Mouse (Mus musculus): ENCODE results near the gene Lars2. TPM values are rescaled to one million over a fixed set of nuclear protein-coding genes. Genes with fewer than 3 reads are reported as not detected.

Lars2 gene
- total RNA-seq, 4 experiments from 2014 or later, result 34.5 to 140 (median 60.6) TPM

- no peak for DNase-seq (ENCODE audit: low spot score)
These were observed 108.8 kb downstream of the Lars2 start for GRCm38 (mm10) chr9:123475569-123475968.

- DNase-seq (ENCODE audit: low spot score), result no peak
These were observed 111.4 kb downstream of the Lars2 start for GRCm38 (mm10) chr9:123478031-123478585.

GRCm38 (mm10) chr9:123478586-123479195 lies 112.0 kb downstream of the Lars2 start, which contains the start of gene Limd1:
Gene Limd1, plus strand, starts transcription at chr9:123478706.
- DNase-seq (ENCODE audit: low spot score), result peak; percentile 67

- no peak for DNase-seq (ENCODE audit: low spot score)
These were observed 112.5 kb downstream of the Lars2 start for GRCm38 (mm10) chr9:123479196-123479669.

GRCm38 (mm10) chr9:123479876-123480252 lies 113.1 kb downstream of the Lars2 start:
- DNase-seq (ENCODE audit: low spot score), result no peak

- DNase-seq (ENCODE audit: low spot score), result no peak
These were observed 113.7 kb downstream of the Lars2 start for GRCm38 (mm10) chr9:123480253-123480921.

- no peak for DNase-seq (ENCODE audit: low spot score)
These were observed 114.4 kb downstream of the Lars2 start for GRCm38 (mm10) chr9:123481136-123481535.

GRCm38 (mm10) chr9:123483598-123483997 lies 116.9 kb downstream of the Lars2 start:
- no peak for DNase-seq (ENCODE audit: low spot score)

- no peak for DNase-seq (ENCODE audit: low spot score)
These were observed 118.1 kb downstream of the Lars2 start for GRCm38 (mm10) chr9:123484830-123485229.

GRCm38 (mm10) chr9:123485561-123485960 lies 118.8 kb downstream of the Lars2 start:
- no peak for DNase-seq (ENCODE audit: low spot score)

GRCm38 (mm10) chr9:123486635-123487034 lies 119.9 kb downstream of the Lars2 start:
- DNase-seq (ENCODE audit: low spot score), result no peak

GRCm38 (mm10) chr9:123489073-123489472 lies 122.3 kb downstream of the Lars2 start:
- DNase-seq (ENCODE audit: low spot score), result peak; percentile 61

- no peak for DNase-seq (ENCODE audit: low spot score)
These were observed 123.1 kb downstream of the Lars2 start for GRCm38 (mm10) chr9:123489727-123490343.

- peak; percentile 72 for DNase-seq (ENCODE audit: low spot score)
These were observed 124.2 kb downstream of the Lars2 start for GRCm38 (mm10) chr9:123490930-123491329.

GRCm38 (mm10) chr9:123491917-123492585 lies 125.3 kb downstream of the Lars2 start:
- no peak for DNase-seq (ENCODE audit: low spot score)

GRCm38 (mm10) chr9:123496665-123497064 lies 129.9 kb downstream of the Lars2 start:
- DNase-seq (ENCODE audit: low spot score), result no peak

GRCm38 (mm10) chr9:123497906-123498305 lies 131.2 kb downstream of the Lars2 start:
- no peak for DNase-seq (ENCODE audit: low spot score)

GRCm38 (mm10) chr9:123500480-123500879 lies 133.8 kb downstream of the Lars2 start:
- DNase-seq (ENCODE audit: low spot score), result no peak

GRCm38 (mm10) chr9:123503171-123503834 lies 136.6 kb downstream of the Lars2 start:
- no peak for DNase-seq (ENCODE audit: low spot score)

- DNase-seq (ENCODE audit: low spot score), result no peak
These were observed 137.6 kb downstream of the Lars2 start for GRCm38 (mm10) chr9:123504325-123504724.

- no peak for DNase-seq (ENCODE audit: low spot score)
These were observed 138.9 kb downstream of the Lars2 start for GRCm38 (mm10) chr9:123505598-123505997.
